Mouse (Mus musculus): ENCODE results near the gene Rabep1.

The Rabep1 gene

DNA sequence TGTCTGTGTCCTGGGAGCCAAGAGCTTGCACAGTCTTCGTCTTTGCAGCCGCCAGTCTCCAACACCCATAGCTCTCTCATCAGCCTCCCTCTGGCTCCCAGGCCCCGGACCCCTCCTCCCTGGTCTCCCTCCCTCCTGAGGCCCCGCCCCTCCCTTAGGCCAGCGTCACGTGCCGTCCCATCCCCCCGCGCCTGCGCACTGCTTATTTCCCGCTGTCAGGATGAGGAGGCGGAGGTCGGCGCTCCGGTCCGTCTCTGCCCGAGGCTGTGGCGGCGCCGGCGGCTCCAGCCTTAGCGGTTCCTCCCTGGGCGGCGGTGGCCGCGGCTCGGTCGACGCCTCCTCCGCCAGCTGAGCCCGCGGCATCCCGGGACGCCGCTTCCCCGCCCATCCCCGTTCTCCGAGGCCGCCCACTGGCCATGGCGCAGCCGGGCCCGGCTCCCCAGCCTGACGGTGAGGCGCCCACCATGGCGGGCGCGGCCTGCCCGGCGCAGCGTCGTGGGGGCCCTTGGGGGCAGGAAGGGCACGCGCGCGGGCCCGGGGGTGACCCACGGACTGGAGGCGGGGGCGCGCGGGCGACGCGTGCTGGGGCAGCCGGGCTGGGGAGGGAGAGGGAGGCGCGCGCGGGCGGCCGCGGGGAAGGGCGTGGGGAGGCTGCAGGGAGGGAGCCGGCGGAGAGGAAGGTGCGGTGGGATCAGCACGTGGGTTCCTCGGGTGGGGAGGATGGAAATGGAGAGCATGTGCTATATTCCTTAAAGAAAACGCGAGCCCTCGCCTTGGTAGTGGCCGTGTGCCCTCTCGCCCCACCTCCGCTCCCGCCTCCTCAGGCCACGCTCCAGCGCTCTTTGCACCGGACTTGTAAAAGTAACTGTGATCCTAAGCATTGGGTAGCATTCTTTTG is at the start of gene Rabep1:
Rabep1 (plus strand) TSS at position 220 of the 898 bp plus-strand sequence.
- peak; percentile 94 for DNase-seq

DNA sequence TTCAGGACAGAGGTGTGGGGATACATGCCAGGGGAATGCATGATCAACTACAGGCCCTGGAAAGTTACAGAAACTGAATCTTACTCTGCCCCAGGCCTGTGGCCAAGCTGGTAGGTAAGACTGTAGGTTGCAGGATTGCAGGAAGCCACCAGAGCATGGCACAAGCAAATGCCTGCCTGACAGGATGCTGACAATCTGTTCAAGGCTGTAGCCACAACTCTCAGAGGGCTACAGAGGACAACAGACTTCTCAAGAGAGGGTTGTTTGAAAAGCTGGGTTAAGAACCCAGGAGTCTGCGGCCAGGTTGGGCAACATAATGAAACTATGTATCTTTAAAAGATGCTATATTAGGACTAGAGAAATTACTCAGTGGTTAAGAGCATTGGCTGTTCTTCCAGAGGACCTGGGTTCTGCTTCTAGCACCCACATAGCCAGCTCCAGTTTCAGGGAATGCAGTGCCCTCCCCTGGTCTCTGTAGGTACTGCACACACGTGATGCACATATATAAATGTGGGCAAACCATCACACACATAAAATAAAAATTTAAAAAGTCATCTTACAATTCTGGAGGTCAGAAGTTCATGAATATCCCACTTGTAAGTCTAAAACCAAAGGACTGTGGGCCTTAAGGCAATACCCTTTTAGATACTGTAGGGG is 42.2 kb upstream of the Rabep1 start:
- no peak for DNase-seq

DNA sequence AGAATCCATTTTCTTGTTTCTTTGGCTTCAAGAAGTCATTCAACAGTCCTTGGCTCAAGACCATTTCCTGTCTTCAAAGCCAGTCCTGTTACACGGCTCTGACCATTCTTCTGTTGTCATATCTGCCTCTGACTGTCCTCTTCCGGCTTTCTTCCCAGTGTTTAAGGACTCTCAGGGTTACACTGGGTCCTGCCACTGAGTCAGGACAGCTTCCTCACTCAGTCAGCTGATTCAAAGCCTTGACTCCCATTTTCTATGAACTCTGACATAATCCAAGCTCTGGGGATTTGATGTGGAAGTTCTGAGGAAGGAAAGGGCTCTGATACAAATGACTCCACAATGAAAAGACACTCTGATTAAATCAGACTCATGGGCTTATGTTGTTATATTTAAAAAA is 41.7 kb upstream of the Rabep1 start:
- no peak for DNase-seq

DNA sequence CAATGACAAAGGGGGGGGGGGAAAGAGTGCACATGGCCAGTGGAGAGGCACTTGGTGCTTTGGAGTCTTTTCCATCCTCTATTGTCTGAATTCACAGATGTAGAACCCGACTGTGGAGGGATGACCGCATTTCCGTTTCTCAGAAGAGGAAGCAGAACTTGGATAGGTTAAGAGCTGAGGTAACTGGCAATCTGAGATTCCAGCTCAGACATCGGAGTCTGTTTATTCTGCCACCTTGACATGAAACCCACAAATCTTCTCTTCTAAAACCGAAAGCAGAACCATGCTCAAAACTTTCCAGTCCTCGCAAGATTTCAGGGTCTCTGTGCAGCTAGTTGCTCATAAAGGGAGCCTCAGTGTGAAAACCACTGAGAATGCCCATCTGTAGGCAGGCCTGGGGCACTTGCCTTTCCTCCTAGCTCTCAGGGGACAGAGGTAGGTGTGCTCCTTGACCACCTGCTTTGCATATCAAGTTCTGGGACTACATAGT is 40.8 kb upstream of the Rabep1 start:
- DNase-seq, result no peak

DNA sequence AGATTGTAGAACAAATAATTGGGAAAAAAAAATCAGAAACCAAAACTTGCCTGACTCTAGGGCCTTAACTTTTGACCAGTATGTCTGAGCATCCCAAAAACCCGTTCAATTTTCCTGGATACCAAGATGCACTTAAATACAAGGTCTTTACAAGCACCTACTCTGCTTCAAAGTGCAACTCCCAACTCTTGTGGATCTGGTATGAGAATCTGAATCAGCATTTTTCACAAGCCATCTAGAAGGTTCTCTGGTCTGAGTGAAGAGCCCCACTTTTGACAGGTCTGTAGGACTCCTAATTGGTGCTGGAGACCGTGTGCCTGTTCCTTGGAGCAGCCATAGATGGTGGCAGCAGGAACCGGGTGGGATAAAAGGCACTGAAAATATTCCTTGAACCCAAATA is 40.2 kb upstream of the Rabep1 start:
- DNase-seq, result no peak

DNA sequence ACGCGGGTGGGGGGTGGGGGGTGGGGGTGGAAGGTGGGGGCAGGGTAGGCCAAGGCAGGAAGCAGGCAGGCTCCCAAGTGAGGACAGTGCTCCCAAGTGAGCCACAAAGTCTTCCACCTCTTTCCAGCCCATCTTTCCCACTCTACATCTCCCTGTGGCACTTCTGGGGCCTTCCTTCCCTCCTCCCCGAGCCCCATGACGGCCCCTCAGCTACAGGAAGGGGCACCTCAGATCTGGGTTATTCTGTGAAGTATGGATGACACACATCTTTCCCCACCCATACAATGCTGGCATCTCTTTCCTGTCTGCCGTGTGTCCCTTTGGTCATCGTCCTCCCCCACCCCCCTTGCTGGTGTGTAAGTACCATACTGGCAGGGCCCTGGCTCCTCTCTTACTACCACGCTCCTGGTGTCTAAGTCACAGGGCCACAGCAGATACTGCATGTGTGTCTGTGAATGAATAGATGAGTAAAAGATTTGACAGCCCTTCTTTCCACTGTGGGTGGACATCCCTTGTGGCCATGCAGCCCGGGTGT is 38.9 kb upstream of the Rabep1 start:
- DNase-seq, result no peak

DNA sequence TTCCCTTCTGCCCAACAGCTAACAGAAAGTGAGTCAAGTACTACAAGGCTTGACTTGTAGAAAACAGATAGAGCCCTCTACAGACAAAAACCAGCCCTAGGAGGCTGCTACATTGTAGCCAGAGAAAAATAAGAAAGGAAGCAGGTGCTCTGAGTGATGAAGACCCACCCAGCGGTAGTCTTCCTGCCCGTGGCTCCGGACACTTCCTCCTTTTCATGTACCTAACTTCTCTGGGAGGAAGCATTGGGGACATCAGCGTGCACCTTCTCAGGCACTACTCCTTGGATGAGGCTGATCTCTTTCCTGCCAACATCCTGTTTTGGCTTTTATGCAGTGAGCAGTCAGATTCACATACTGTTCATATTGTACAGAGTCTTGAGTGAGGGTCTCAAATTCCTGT is 37.9 kb upstream of the Rabep1 start:
- DNase-seq, result no peak

DNA sequence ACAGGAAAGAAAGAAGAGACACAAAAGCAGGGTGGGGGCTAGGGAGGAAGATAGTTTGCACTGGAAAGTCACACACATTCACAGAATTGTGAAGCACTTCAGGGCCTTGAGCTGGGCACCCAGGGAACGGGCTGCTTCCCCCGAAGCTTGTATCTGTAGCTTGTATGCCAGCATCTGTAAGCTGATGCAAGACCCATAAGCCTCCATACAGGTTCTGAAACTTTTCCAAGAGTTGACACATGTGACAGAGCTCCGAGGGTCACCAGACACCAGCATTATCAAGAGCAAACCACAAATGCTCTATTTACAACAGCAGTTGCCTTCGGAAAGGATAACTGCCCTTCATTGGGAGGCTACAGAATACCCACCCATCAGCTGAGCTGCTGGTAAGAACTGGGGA is 36.9 kb upstream of the Rabep1 start:
- DNase-seq, result no peak

DNA sequence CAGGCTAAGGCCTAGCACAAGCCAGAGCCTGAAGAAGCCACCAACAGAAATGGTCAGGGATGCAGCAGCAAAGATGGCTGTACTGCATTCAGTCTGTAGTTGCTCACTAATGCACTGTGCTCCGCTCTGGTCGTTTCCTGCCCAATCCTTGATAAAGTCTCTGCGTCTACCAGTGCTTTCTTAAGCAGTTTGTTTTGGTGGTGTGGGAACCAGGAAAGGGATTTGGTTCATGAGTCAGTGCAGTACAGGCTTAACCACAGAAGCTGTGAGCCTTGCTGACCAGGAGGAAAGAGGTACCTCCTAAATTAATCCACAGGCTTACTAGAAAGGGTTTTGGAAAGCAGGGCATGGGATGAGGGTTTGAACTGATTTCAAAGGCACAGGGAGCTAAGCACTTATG is 36.5 kb upstream of the Rabep1 start:
- DNase-seq, result no peak

DNA sequence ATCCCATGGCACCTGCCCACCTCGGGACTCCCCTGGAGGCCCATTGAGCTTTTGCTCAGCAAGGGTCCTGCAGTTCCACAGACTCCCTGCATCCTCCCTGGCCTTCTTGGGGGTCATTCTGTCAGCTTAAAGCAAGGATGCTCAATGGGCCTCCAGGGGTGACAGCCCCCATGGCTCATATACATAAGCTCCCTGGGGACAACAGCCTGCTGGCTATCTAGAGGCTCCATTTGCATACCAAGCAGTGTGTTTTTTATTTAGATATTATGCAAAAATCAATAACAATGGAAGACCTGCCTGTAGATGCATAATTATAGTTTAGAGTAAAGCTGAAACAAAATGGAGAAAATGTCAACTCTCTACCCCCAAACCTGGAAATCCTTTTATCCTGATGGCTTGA is 35.6 kb upstream of the Rabep1 start:
- DNase-seq, result no peak

DNA sequence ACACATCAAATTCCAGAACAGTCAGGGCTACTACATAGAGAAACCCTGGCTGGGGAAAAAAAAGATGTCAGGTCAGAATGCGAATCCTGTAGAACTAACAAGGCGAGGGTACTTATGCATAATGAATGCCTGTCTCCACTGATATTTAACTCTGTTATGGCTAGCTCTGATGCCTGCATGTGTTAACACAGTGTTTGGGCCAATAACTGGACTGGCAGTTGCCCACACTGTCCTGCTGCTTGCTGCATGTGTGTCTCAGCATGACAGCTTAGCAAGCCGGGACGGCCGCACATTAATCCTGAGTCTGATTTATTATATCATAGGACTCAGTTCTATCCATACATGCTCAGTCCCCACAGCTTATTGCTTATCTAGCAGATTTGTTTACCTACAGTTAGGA is 33.5 kb upstream of the Rabep1 start:
- DNase-seq, result no peak

DNA sequence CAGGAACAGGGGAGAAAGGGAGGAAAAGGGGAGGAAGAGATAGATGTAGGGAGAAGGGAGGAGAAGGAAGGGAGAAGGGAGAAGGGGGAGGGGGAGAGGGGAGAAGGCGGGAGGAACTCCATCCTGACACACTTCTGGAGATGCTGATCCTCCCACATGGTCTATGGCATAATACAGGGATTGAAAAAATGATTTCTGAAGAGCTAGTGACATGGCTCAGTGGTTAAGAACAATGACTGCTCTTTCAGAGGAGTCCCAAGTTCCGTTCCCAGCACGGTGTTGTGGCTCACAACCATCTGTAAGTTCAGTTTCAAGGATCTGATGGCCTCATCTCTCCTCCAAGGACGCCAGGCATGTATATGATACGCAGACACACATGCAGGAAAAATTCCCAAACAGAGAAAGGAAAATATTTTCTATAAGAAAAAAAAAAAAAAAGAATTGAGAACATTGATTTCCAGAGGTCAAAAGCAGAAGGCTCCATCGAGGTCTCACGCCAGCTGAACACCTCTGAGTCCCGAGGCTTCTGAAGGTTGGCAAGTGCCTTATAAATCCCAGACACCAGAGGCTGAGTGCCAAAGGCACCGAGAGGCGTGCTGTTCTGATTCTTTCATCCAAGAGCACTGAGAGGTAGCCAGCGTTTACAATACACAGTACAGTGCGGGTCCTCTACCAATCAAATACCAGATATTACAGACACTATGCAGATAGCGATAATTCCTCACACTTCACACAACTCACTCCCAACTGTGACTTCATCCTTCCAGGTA is 32.9 kb upstream of the Rabep1 start:
- DNase-seq, result no peak

DNA sequence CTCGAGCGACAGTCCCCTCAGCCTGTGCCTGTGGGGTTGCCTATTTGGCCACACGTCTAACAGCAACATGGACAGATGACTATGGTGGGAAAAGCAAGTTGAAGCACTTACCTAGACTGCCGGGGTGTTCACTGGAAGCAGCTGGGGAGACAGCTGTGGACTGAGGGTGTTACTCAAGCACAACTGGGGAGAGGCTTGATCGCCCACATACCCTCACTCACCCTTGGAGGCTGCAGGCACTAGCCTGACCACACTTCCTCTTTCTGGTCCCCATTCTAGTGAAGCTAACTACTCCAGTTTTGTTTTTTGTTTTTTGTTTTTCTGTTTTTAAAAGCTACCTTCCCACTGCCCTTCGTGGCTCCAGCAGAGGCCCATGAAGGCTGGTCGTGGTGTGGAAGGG is 32.2 kb upstream of the Rabep1 start, which contains the start of gene Scimp:
Scimp (minus strand) TSS at position 222 of the 400 bp plus-strand sequence.
- DNase-seq, result no peak

DNA sequence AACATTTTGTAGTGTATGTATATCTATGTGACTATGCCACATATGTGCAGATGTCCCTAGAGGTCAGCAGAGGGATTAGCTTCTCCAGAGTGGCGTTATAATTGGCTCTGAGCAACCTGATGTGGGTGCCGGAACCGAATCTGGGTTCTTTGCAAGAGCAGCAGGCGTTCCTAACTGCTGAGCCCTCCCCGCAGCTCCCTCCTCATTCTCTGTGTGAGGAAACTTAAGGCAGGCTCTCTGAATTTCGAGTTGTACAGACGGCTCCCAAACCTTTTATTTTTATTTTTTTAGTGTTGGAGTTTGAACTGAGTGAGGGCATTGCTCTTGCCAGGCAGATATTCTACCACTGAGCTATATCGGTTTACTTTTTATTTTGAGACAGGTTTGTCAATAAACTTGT is 29.5 kb upstream of the Rabep1 start:
- DNase-seq, result no peak

DNA sequence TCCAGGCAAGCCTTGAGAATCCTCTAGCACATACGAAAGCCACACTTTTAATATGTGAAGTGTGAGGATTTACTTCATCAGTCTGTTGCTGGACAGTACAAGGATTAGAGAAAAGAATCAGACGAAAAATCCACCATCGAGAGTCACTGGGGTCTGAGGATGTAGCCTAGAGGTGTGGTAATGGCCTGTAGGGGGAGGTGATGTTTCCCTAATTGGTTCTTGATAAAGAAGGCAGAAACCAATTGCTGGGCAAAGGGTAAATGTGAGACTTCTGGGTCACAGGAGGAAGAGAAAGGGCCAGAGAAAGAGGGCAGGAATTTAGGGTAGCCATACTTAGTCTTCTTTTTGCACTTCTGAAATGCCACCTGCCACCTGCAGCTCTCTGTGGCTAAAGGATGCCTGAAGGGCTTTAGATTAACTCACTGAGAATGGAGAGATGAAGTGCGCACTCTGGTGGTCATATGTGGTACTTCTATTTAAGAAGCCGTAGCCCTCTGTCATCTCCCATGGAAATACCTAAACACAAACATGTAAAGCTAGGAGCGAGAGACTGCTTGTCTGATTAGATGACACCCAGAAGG is 29.0 kb upstream of the Rabep1 start:
- peak; percentile 62 for DNase-seq

DNA sequence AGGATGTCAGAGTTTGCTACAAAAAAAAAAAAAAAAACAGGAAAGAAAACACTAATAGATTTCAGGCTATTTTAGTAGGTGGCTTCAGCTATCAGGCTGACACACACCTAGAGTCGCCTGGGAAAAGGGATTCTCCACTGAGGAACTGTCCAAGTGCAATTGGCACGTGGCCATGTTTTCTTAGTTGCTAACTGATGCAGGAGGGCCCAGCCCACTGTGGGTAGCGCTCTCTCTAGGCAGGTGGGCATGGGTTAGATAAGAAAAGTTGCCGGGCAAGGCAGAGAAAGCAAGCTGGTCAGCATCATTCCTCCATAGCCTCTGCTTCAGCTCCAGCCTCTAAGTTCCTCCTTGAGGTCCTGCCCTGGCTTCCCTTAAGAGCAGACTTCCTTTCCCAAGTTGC is 27.8 kb upstream of the Rabep1 start:
- DNase-seq, result no peak

DNA sequence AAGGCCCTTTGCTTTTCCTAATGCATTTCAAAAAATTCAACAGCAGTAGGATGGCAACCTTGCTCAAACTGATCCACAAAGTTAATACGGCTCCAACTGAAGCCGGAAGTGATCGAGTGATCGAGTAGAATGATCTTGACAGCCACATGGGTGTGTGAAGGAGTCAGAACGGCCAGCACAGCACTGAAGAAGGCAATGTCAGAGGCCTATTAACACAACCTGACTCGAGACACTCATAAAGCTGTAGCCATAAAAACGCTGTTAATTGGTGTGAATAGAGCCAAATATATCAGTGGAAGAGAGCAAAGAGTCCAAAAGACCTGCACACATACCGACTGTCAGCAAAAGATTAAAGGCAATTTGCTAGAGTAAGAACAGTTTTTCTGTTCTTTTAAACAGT is 24.5 kb upstream of the Rabep1 start:
- no peak for DNase-seq

DNA sequence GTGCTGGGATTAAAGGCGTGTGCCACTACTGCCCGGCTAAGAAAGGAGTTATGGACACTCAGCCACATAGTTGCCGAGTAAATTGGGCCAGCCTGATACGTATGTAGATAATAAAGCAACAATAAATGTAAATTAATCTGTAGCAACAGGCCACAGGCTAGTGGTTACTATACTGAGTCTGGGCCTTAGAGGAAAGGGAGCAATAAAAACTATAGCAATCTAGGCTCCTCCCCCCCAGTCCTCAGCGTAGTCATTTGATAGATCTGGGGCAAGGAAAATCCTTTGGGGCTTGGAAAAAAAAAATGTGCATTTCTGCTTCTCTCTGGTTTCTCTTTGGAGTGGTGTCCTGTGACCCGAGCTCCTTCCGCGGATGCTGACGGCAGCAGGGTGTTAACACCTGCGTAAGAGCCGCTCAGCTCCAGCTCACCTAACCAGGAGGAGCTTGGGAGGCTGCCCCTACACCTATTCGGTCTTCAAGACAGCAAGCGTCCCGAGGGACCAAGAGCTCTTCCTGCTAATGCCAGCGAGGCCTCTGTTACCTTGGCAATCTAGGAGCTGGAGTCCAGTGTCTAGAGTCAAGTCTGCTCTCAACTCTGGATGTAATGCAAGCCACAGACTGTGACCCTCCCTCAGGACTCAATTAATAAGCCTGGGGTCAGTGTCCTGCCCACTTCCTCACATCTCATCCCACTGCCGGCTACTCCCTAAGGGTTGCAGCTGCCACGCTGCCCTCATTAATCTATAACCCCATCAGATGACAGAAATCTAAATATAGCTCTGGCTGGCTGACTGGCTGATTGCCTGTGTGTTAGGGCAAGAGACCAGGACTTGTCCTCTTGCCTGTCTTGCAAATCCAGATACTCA is 22.6 kb upstream of the Rabep1 start:
- DNase-seq, result peak; percentile 27

DNA sequence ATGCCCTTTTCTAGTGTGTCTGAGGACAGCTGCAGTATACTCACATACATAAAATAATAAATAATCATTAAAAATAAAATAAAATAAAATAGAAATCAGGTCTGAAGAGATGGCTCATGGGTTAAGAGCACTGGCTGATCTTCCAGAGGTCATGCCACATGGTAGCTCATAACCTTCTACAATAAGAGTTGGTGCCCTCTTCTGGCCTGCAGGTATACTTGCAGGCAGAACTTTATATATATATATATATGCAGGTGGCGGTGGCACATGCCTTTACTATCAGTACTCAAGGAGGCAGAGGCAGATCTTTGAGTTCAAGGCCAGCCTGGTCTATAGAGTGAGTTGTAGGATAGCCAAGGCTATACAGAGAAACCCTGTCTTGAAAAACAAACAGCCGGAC is 18.4 kb upstream of the Rabep1 start:
- no peak for DNase-seq

DNA sequence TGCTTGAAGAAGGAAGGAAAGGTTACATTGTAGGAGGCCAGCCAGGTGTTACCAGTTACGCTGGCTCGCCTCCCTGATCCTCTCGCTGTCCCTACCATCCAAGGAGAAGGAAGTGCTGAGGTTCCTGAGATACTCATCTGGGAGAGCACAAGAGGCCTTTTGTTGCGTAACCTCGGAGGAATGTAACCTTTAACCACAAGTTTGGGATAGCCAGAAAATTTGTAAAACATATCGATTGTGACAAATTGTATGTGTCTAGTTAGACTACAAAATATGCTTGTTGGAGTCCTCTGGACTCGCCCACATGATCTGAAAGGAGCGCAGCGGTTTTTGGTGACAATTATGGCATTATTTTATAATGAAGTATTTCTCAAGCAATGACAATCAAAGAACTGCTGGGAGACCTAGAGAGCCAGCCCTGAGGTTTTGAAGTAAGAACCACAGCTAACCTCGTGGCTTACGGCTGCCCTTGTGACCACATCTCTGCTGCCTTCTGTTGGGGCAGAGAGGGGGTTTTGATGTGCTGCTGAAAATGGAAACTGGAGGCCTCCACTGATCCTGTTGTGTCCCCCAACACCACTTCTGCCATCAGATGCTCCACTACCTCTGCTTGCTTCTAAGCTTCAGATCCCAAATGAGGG is 15.5 kb upstream of the Rabep1 start:
- no peak for DNase-seq

DNA sequence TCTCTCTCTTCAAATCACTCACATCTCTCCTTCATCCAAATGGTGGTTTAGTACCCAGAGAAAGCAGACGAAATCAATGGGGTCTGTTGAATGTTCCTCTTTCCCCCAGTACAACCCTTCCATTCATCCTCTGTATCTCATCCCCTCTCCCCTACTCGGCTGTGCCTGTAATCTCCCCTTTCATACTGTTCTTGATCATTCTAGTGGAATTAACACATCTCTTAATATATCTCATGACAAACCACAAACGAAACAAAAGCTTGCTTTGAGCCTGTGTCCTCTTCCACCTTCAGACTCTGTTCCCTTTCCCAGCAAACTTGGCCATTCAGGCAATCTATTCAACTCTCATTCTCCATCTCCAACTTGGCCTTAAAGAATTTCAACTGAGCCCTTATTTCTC is 13.4 kb upstream of the Rabep1 start:
- DNase-seq, result no peak

Measured in cerebellum, adult 8-10 months (tissue).